Mouse (Mus musculus) R1 (cell line): ENCODE measurements at regions not wholly inside any gene's neighbourhood (a gene's known extent, or its start where the extent isn't known, plus 50 kb on each side); places are given as distances from the start of the nearest gene placed in this dataset.

Source experiments
- DNase-seq: peaks from one replicate; pipeline ENCODE4 v3.0.0-alpha.2; 2018; ENCODE audit warnings: low read depth, low spot score

GRCm38 (mm10) chr3:52815497-52815896, 201.5 kb downstream of the Cog6 start:
- no peak for DNase-seq

GRCm38 (mm10) chr3:52802324-52802723, 214.7 kb downstream of the Cog6 start:
- no peak for DNase-seq

- DNase-seq, result no peak
Observed at GRCm38 (mm10) chr3:52801446-52801845, 215.6 kb downstream of the Cog6 start.

DNA sequence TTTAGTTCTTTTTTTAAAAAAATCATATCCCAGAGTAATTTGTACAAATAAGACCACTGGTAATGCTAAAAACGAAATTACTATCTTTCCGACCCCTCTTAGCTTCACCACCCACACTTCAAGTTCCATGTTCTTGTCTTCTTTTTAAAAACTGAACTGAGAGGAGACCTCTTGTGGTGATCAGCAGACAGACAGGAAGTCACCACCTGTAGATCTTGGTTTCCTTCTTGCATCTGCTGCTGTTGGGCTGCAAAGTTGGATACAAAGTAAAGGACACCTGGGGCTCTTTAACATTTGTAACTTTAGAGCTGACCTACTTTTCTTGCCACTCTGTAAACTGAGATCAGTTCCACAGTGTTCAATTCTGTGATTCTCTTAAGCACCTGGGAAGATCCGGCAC, 216.4 kb downstream of the Cog6 start:
- DNase-seq, result no peak

DNA sequence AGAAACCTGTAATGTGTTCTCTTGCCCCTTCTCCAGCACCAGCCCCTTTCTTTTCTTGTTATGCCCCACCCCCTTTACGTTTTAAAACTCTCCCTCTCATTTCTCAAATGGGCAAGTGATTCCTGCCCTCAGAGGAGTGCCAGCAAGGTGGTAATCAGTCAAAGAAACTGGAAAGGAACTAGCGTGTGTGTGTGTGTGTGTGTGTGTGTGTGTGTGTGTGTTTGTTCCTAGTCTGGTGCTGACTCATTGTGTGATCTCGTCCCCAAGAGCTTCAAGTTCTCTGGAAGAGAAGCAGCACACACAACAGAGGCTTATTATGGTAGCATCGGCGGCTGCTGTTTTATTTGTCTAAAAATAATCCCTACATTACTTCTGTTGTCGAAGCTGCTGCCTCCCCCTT, 219.2 kb downstream of the Cog6 start:
- DNase-seq, result no peak

- DNase-seq, result no peak
Observed at GRCm38 (mm10) chr3:52797164-52797563, 219.9 kb downstream of the Cog6 start.

DNA sequence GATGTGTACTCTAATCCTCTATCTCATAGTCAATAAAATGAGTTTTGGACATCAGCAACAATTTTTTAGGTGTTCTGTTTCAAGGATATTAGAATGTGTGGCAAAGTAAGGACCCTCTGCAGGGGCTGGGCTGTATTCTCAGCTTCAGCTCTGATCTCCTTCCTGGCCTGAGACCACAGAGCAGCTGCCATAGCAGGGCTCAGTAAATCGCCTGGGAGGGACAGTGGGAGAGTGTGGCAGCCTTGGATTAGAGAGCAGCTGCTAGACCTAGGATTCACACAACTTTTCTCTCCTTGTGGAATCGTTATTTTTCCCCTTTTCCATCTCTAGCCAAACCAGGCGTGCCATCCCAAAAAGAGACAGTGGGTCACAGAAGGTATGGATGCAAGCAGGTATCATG, 222.8 kb downstream of the Cog6 start:
- no peak for DNase-seq

GRCm38 (mm10) chr3:52792801-52793200, 224.2 kb downstream of the Cog6 start:
- no peak for DNase-seq

- DNase-seq, result no peak
Observed at GRCm38 (mm10) chr3:52792121-52792520, 224.9 kb downstream of the Cog6 start.

DNA sequence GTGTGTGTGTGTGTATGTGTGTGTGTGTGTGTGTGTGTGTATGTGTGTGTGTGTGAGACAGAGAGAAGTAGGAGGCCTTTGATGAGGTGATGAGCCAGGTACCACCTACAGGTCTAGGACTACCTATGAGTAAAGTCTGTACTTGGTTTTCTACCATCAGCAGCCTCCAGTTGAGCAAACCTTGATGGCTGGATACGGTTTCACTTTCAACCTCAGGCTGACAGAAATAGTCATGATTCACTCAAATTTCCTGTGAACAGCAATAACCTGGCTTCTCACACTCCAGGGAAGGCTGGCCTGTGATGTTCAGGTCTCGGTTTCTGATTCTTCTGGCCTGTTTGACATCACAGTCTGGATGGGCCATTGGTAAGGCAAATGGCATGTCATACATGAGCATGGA, 226.1 kb downstream of the Cog6 start:
- DNase-seq, result no peak

- no peak for DNase-seq
Observed at GRCm38 (mm10) chr3:52787964-52788760, 228.9 kb downstream of the Cog6 start.

DNA sequence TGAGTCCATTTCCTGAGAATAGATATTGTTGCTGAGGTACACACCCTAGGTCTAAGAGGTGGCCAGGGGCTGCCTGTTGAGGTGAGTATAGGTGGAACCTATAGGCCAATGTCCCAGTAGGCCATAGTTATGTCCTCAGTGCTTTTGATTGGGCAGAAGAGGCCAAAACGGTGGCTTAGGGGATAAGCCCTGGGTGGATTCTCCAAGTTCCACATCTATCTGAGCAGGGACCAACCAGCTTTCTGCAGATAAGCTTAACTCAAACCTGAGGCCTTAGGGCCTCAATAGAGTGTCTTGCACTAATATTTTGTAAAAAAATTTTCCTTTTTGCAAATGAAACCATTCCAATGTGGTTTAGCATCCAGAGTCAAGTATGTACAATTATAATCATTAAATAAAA, 231.4 kb downstream of the Cog6 start:
- no peak for DNase-seq

GRCm38 (mm10) chr3:52784476-52784875, 232.6 kb downstream of the Cog6 start:
- no peak for DNase-seq

DNA sequence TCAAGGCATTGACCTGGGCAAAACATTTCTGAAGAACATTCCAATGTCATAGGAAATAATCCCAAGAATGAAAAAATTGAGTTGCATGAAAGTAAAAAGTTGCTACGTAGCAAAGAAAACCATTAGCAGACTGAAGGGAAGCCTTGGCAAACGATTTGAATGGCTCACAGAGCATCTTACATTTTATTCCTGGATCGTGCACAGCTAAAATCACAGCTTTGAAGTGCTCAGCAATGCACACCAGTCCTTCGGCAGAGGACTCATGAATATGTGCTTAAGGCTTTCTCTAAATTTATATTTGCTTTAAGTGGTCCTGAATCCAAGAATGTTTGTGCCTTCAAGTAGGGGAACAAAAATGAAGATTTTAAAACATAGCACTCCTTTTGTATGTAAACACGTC, 234.5 kb downstream of the Cog6 start:
- DNase-seq, result no peak

- no peak for DNase-seq
Observed at GRCm38 (mm10) chr3:52781521-52781920, 235.5 kb downstream of the Cog6 start.

DNA sequence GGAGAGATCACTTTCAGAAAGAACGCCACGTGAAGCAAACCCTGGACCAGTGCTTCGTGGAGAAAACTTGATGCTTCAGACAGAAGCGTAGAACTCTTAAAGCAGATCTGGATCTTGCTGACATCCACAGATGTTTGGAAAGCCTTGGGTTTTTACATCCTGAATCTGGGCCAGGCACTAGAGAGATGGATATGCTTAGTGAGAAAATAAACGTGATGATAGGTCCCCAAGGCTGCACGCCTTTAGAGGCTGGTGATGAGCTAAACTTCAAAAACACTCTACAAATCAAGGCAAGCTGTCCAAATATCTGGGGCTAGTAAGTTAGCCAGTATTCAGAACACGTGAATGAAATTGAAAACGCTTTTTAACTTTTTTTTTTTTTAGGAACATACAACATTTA, 236.7 kb downstream of the Cog6 start:
- DNase-seq, result no peak

DNA sequence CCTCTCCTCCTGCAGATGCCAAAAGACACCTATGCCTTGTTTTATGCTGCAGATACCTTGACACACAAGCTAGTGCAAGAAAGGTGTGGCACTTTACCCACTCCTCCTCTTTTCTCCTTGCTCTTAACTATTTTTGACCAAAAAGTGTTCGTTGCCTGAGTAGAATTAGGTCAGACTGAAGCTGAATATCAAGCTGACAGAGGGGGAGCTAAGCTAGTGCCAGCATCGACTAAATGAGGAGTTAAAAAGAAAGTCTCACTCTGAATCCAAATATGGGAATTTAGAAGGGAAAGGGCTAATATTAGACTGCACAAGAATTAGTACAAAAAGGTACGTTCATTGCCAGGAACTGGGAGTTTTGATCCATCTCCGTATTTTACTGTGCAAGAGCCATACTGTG, 241.2 kb downstream of the Cog6 start:
- no peak for DNase-seq

GRCm38 (mm10) chr3:52775156-52775555, 241.9 kb downstream of the Cog6 start:
- DNase-seq, result no peak

- DNase-seq, result no peak
Observed at GRCm38 (mm10) chr3:52774734-52775133, 242.3 kb downstream of the Cog6 start.

DNA sequence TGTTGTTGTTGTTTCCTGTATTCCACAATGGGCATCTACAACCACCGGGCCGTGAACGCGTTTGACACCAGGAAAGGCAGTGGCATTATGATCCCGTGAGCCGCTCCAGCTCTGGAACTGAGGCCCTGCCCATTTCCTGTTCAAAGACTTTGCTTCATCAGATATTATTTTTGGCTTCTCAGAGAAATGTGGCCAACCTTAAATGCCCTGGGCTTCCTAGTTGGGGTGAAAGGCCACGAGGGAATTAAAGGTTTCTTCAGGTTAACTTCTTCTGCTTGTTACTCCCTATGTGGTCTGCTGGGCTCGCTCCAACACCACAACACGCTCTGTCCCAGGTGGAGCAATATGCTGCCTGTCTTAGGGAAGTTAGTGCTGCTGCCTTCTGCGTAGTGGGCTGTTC, 249.8 kb downstream of the Cog6 start:
- DNase-seq, result no peak

GRCm38 (mm10) chr3:52766841-52767240, 250.2 kb downstream of the Cog6 start:
- DNase-seq, result no peak

DNA sequence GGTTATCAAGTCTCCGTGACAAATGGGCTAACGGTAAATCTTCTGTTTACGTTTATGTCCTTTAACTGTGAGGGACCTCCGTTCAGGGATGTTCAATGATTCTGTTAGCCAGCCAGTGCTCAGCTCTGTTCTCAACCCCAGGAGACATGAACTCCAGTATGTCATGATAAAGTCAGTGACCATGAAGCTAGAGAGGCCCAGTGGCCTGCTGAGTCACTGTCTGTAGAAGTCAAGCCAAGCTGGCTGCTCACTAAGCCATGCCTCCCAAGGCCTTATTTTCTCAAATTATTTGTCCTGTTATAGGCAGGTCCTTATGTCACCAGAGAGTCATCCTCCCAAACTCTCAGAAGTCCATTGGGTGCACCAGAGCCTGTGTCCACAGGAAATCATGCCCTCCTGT, 252.9 kb downstream of the Cog6 start:
- no peak for DNase-seq

GRCm38 (mm10) chr3:52763660-52764059, 253.4 kb downstream of the Cog6 start:
- DNase-seq, result no peak

GRCm38 (mm10) chr3:52762549-52762948, 254.5 kb downstream of the Cog6 start:
- DNase-seq, result no peak
